Mouse (Mus musculus): ENCODE data around the gene Anxa11.

- TF ChIP-seq CTCF (IDR thresholded peaks at IDR 0.05; ENCODE audit: control insufficient read depth, insufficient read depth, insufficient replicate concordance, low read depth, low read length) (no peak), POLR2A (IDR thresholded peaks at IDR 0.05; ENCODE audit: control insufficient read depth, low read depth, low read length) (no peak)
Observed at GRCm38 (mm10) chr14:25794331-25794730, 47.6 kb upstream of the Anxa11 start.

All from testis, adult 2 months (tissue).